Mouse (Mus musculus) bone marrow, adult 2 months (tissue): ENCODE measurements at regions not wholly inside any gene's neighbourhood (a gene's known extent, or its start where the extent isn't known, plus 50 kb on each side); places are given as distances from the start of the nearest gene placed in this dataset.

Experiments used
- H3K27ac ChIP-seq: fragments of 200-500 bp; 2 replicates; pipeline ENCODE4 v1.5.1; 2012; ENCODE audit warnings: low read depth, mild to moderate bottlenecking, control low read depth, inconsistent platforms, low read length; ENCODE audit not compliant: control insufficient read depth, poor library complexity, insufficient read depth
- H3K4me1 ChIP-seq: fragments of 200-500 bp; 2 replicates; pipeline ENCODE4 v1.6.1; 2011; ENCODE audit warnings: low read length; ENCODE audit not compliant: control insufficient read depth, insufficient read depth
- H3K4me3 ChIP-seq: fragments of 200-500 bp; replicated peaks from 2 replicates; pipeline ENCODE3; 2011; ENCODE audit warnings: mild to moderate bottlenecking, low read depth, low read length, control low read depth; ENCODE audit not compliant: control insufficient read depth
- CTCF ChIP-seq: fragments of 200-500 bp; IDR thresholded peaks from 2 replicates; pipeline ENCODE4 v1.5.1; 2011; ENCODE audit warnings: low read length, control low read depth; ENCODE audit not compliant: control insufficient read depth, insufficient read depth
- POLR2A ChIP-seq: fragments of 200-500 bp; IDR thresholded peaks from 2 replicates; pipeline ENCODE4 v1.6.1; 2011; ENCODE audit warnings: low read depth, mild to moderate bottlenecking, control low read depth, low read length, borderline replicate concordance; ENCODE audit not compliant: control insufficient read depth
- WGBS: fragments of 180-500 bp; shearing (Covaris S2); methylation state at CpG from one replicate; pipeline ENCODE4 v1.1.7; 2018; 5-methylcytosine and 5-hydroxymethylcytosine counted together

DNA sequence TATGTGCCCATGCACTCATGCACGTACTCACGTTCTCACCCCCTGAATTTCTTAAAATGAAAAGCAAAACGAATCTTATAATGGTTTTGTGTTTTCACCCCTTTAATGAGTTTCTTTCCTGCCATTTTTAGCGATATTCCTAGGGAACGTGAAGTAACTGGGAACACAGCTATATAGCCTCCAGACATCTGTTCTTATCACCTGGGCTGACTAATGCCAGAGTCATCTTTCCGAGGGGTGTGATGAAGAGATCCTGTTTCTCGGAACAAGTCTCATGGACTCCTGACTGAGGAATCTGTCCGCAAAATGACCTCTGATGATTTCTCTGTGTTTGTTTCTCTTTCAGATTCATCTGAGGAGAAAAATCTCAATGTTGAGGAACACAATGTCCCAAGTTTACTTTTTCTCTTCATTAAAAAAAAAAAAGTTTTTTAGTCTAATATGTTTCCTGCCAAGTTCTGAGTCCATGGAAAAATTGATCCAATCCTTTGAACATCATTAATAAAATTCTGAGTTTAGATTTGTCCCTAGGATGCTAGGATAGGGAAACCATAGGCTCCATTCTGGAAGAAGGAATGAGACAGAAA is 435.7 kb upstream of the Tshz3 start:
- whole genome bisulfite sequencing = 83% methylated on average over 8 of the region's 8 CpGs
- no peak for TF ChIP-seq POLR2A

DNA sequence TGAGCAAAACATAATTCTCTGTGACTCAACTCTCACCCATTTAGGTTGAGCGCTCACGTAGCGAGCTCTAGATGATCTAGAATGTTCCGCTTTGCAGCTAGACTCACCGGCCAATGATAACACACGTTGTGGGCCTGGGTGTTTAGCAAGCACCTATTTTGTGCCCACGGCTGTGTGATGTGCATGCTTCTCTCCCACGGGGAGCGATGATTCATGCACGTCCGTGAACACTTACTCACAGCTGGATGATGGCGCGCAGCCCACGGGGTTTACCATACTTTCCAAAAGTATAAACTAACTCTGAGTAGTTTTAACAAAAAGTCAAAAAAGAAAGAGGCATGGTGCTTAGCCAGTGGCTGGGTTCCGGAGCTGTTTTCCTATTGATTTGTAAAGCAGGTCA is 440.8 kb upstream of the Tshz3 start:
- Histone ChIP-seq H3K4me1 (no peaks in the 10 kb centered on the region), H3K4me3 (no peak overlapping the region), H3K27ac (no peak overlapping the region)
- WGBS = 85% methylated on average over 15 of the region's 15 CpGs
- TF ChIP-seq POLR2A (no peak), CTCF (no peak)

More for the DNA sequence above, 435.7 kb upstream of the Tshz3 start:
- Histone ChIP-seq H3K4me3 (no peak overlapping the region), H3K4me1 (no peaks in the 10 kb centered on the region), H3K27ac (no peak overlapping the region)

DNA sequence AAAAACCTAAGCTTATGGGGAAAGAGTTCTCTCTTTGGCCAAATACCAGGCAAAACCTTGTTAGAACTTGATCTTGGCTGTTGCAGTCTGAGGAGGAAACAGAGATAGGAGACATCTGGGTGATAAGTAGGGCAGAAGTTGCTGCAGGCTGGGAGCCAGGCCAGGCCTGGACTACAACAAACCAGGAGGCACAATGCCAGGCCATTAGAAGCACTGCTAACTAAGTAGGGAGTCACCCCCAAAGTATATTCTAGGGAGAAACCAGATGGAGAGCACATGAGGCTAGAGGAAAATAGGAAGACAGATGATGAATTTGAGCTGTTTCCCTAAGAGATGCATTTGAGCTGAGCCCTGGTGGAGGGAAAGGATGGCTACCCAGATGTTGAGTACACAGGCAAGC is 444.6 kb upstream of the Zfp507 start:
- no peak overlapping the region for H3K27ac ChIP-seq
- no peak for TF ChIP-seq CTCF
- no peak for TF ChIP-seq POLR2A
- H3K4me1 ChIP-seq = no peaks in the 10 kb centered on the region
- no peak overlapping the region for H3K4me3 ChIP-seq

DNA sequence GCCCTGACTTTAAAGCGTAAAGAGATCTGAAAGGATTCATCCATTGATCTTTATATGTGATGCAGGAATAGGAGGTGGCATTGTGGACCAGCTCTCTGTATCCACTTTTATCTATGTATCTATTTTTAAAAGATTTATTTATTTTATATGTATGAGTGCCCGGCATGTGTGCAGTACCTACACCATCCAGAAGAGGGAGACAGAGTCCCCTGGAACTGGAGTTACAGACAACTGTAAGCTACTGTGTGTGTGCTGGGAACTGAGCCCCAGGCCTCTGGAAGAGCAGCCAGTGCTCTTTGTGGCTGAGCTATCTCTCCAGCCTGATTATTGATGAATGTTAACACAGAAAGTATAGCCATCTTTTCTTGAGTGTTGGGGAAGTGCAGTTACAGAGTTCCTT is 433.9 kb upstream of the Zfp507 start:
- 89% methylated on average over 2 of the region's 2 CpGs for WGBS
- Histone ChIP-seq H3K27ac (no peak overlapping the region), H3K4me3 (no peak overlapping the region), H3K4me1 (no peaks in the 10 kb centered on the region)
- TF ChIP-seq POLR2A (no peak), CTCF (no peak)

DNA sequence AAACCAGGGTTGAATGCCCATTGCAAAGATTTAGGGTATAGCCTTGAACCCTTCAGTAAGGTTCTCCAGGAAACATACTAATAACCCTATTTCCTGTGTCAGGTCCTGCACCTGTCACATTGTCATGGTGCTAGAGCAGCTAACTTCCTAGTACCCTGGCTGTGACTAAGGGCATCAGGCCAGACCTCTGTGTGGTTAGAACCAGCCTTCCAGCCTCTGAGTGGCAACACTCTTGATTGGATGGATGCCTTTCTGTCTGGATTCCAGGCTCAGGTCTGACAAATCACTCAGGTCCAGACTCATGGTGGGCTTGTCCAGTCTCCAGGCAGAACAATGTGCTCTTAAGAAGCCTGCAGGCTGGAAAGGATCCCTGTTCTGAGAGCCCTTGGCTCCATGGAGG is 426.2 kb upstream of the Zfp507 start:
- Histone ChIP-seq H3K4me1 (no peaks in the 10 kb centered on the region), H3K27ac (no peak overlapping the region), H3K4me3 (no peak overlapping the region)
- TF ChIP-seq CTCF (no peak), POLR2A (no peak)

DNA sequence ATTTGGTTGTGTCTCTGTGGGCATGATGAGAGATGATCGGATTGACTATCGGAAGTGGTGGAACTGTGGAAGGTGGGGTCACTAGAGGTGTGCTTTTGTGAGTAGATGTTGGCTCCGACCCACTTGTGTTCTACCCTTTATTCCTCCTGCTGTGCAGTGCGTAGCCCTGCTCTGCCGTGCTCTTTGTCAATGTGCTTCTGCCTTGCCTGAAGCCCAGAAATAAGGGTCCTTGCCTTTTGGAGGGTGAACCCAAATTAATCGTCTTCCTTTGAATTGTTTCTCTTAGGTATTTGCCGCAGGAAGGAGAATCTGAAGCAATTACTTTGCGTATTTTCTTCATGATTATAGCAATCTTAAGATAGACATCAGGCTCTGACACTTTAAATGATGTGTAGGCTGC is 421.6 kb upstream of the Zfp507 start:
- WGBS = 85% methylated on average over 8 of the region's 8 CpGs
- no peak for TF ChIP-seq POLR2A
- no peak for TF ChIP-seq CTCF
- H3K4me3 ChIP-seq = no peak overlapping the region
- no peak overlapping the region for H3K27ac ChIP-seq
- H3K4me1 ChIP-seq = no peaks in the 10 kb centered on the region

DNA sequence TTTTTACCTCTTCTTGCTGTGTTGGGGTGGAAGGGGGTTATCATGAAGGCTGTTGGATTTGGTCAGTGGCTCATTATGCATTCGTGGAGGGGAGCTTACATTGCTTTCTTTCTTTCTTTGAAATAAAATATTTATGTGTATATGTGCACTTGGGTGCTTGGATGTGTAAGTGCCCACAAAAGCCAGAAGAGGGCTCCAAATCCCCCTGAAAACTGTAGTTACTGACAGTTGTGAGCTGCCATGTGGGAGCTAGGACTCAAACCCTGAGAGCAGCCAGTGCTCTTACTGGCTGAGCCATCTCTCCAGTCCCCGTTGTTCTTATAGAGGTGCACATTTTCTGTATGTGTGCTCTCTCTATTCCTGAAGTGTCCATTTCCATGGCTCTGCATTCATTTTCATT is 415.6 kb upstream of the Zfp507 start:
- no peaks in the 10 kb centered on the region for H3K4me1 ChIP-seq
- no peak overlapping the region for H3K4me3 ChIP-seq
- no peak overlapping the region for H3K27ac ChIP-seq
- TF ChIP-seq CTCF (no peak), POLR2A (no peak)
- 54% methylated on average over 2 of the region's 2 CpGs for WGBS

DNA sequence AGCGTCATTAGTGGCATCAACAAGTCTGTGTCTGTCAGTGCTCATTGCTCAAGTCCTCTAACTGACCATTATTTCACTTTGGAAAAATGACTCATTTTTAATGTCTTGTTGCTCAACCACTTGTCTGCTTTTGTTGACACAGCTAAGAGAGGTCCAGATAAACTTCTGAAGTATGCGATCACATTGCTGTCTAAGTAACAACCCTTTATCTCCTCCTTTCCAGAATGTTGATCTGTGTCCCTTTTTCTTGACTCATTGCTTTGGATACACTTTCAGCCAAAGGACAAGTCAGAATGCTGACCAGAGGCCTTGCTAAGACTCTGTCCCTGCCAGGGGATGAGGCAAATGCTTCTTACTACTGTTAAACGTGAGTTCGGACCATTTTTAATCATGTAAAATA is 407.2 kb upstream of the Zfp507 start:
- TF ChIP-seq POLR2A (no peak), CTCF (no peak)
- Histone ChIP-seq H3K4me3 (no peak overlapping the region), H3K27ac (no peak overlapping the region), H3K4me1 (no peaks in the 10 kb centered on the region)
- 86% methylated on average over 4 of the region's 4 CpGs for WGBS

DNA sequence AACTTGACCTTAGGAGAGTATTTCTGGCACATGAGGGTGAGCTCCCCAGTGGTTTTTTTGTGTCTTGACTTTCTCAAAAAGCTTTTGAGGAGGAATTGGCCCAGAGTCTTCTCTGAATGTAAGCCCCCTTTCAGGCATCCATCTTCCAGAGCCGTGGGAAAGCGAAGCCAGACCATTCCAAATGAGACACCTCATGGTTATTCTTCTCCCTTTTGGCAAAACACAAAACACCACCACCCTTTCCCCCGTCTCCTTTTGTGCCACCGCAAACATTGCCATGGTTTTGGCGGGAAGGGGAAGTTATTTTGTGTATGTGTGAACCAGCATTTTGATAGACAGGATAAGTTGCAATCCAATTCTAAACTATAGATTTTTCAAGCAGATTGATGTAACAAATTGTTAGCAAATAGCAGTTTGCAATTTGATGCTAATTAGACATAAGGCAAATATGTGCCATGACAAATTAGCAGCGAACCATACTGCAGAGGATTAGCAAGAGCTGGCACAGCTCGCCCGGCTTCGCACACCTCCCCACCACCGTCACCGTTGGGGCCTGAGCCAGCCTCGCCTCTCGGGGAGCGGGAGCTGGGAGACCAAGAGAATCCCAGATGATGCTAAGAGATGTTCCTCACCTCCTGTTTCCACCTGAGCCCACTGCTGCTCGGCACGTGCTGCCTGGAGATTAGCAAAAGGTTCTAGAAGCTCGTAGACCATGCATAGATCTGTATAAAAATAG is 404.9 kb upstream of the Zfp507 start:
- no peak overlapping the region for H3K27ac ChIP-seq
- WGBS = 85% methylated on average over 17 of the region's 17 CpGs
- H3K4me3 ChIP-seq = no peak overlapping the region
- TF ChIP-seq CTCF (no peak), POLR2A (no peak)
- no peaks in the 10 kb centered on the region for H3K4me1 ChIP-seq
